Mouse (Mus musculus): ENCODE results near the gene Zfp619. TPM values are rescaled to one million over a fixed set of nuclear protein-coding genes. Genes with fewer than 3 reads are reported as not detected.

The Zfp619 gene
- 4.8 and 4.9 TPM in 2 replicates for polyA plus RNA-seq (2014; fragmentation: Nextera tagmentation; extraction: Ambion mirVana)

DNA sequence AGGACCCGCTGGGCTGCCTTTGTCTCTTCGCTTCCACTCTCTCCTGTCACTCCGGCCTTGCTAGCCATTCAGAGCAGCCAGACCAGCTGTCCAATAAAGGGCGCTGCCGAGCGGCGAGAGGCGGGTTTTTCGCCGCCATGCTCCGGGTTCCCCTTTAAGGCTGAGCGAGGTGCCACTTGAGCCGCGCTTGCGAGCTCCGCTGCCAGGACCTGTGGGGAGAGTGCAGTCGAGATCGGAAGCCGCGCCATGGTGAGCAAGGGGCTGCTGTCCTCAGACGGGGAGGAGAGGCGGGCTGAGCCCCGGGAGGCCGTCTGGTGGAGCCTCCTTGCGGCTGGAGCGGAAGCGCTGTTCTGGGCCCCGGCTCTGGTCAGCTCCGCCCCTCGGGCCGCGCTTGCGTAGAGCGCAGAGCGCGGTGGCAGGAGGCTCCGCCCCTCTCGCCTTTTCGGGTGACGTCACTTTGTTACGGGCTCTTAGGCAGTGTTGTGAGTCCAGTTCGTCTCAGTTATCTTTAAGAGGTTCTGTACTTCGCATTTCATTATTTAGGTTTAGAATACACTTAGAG, at the start of gene Zfp619:
TSS of gene Zfp619 (plus strand) at position 151 of the 562 bp plus-strand sequence.
- no peaks in the 10 kb centered on the region for H3K36me3 ChIP-seq (ENCODE audit: control insufficient read depth, insufficient read depth, low read length)
- no peaks in the 10 kb centered on the region for H3K4me1 ChIP-seq (ENCODE audit: control insufficient read depth, insufficient read depth, low read length)
- WGBS: under 1% methylated on average over 43 of the region's 43 CpGs

DNA sequence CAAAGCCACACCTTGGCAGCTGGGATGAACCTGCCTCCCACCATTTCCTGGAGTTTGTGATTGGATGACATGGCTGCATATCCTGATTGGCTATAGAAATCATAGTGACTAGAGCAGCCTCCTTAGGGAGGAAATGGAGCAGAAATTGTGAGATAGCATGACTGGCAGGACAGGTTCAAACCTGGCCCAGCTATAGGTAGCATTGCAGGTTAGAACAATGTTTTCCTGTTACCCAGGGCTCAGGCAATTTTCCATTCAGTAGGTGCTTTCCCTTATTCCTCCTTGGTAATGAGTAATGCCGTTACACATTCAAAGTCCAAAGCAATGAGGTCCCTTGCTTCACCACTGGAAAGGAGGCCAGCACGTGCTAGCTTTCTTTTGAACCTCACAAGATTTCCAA, 38.6 kb upstream of the Zfp619 start:
- ATAC-seq (no peak), DNase-seq (ENCODE audit: low spot score) (no peak)
- H3K27ac ChIP-seq (ENCODE audit: low read depth, low read length): no peak overlapping the region
- WGBS: 92% methylated on average over 2 of the region's 2 CpGs
- no peaks in the 10 kb centered on the region for H3K27me3 ChIP-seq (replicated peaks; ENCODE audit: control insufficient read depth, insufficient read depth, low read length)
- no peak overlapping the region for H3K4me2 ChIP-seq (ENCODE audit: low read length)
- no peak overlapping the region for H3K9ac ChIP-seq (ENCODE audit: low read length)
- H3K4me1 ChIP-seq (ENCODE audit: control insufficient read depth, insufficient read depth, low read length): no peaks in the 10 kb centered on the region
- H3K36me3 ChIP-seq (ENCODE audit: control insufficient read depth, insufficient read depth, low read length): peaks cover 31% of the 10 kb centered on the region
- H3K4me3 ChIP-seq (ENCODE audit: low read depth, low read length): no peak overlapping the region
- H3K9me3 ChIP-seq (replicated peaks; ENCODE audit: control insufficient read depth, low read length): peaks cover 3% of the 10 kb centered on the region; the same call in 1 of the 2 replicates

More for the DNA sequence above, at the start of gene Zfp619:
- H3K9ac ChIP-seq (ENCODE audit: low read length): peak within 1 kb of the TSS; percentile 85
- DNase-seq (ENCODE audit: low spot score): peak; percentile 97
- peak; percentile 98 for ATAC-seq
- H3K9me3 ChIP-seq (replicated peaks; ENCODE audit: control insufficient read depth, low read length): no peaks in the 10 kb centered on the region; the same call in 1 of the 2 replicates
- no peaks in the 10 kb centered on the region for H3K27me3 ChIP-seq (replicated peaks; ENCODE audit: control insufficient read depth, insufficient read depth, low read length)
- peak within 1 kb of the TSS; percentile 59 for H3K4me3 ChIP-seq (ENCODE audit: low read depth, low read length)
- peak within 1 kb of the TSS; percentile 97 for H3K27ac ChIP-seq (ENCODE audit: low read depth, low read length)
- H3K4me2 ChIP-seq (ENCODE audit: low read length): peak within 1 kb of the TSS; percentile 51

DNA sequence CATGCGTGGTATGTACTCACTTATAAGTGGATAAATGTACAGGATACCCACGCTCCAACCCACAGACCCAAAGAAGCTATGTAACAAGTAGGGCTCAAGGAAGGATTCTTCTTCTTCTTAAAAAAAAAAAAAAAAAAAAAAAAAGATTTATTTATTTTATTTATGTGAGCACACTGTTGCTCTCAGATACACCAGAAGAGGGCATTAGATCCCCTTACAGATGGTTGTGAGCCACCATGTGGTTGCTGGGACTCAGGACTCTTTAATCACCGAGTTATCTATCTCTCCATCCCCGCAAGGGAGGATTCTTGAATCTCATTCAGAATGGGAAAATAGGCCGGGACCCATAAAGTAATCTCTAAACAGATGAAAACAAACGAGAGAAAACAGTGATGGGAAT, 33.2 kb upstream of the Zfp619 start:
- 57% methylated on average over 6 of the region's 6 CpGs for WGBS

DNA sequence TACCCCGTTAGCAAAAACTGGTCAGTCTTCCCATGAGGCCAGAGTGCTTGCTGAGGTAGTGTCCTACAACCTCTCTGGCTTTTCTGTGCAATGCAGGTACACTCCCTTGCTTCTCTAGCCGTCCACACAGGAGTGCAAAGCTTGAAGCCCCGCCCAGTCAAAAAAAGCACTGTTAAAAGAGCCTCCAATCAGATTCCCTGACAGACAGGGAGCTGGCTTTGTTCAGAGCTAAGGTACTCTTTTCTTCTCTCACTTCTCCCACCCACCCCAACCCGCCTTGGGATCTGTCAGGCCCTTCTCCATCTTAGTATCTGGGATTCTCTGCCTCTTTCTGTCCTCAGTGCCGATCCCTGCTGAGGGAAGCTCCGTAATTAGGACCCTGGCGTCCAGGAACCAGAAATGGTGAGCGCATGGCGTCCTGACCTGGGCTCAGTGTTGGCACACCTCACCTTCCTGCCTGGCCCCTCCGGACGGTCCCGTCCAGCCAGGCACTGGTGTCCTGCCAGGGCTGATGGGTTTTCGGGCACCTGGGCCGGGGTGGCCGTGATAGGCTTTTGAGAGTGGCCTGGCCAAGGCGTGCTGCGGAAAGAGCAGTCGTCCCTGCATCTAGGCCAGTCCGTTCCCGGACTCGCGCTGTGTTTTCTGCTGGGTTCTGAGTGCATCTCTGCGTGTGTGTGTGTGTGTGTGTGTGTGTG, 30.3 kb upstream of the Zfp619 start:
- Histone ChIP-seq H3K4me3 (ENCODE audit: low read depth, low read length) (peak overlapping the region; percentile 48), H3K4me2 (ENCODE audit: low read length) (peak overlapping the region; percentile 63), H3K4me1 (ENCODE audit: control insufficient read depth, insufficient read depth, low read length) (no peaks in the 10 kb centered on the region), H3K36me3 (ENCODE audit: control insufficient read depth, insufficient read depth, low read length) (no peaks in the 10 kb centered on the region), H3K9ac (ENCODE audit: low read length) (peak overlapping the region; percentile 77), H3K9me3 (replicated peaks; ENCODE audit: control insufficient read depth, low read length) (no peaks in the 10 kb centered on the region), H3K27me3 (replicated peaks; ENCODE audit: control insufficient read depth, insufficient read depth, low read length) (no peaks in the 10 kb centered on the region), H3K27ac (ENCODE audit: low read depth, low read length) (no peak overlapping the region; the same call in 1 of the 2 replicates)
- DNase-seq (ENCODE audit: low spot score) (peak; percentile 77), ATAC-seq (peak; percentile 92)
- 14% methylated on average over 23 of the region's 23 CpGs for WGBS

More for the DNA sequence above, 33.2 kb upstream of the Zfp619 start:
- no peaks in the 10 kb centered on the region for H3K9me3 ChIP-seq (replicated peaks; ENCODE audit: control insufficient read depth, low read length)
- no peaks in the 10 kb centered on the region for H3K4me1 ChIP-seq (ENCODE audit: control insufficient read depth, insufficient read depth, low read length)
- ATAC-seq: no peak
- DNase-seq (ENCODE audit: low spot score): peak; percentile 18
- no peak overlapping the region for H3K4me3 ChIP-seq (ENCODE audit: low read depth, low read length)
- H3K9ac ChIP-seq (ENCODE audit: low read length): no peak overlapping the region
- H3K27me3 ChIP-seq (replicated peaks; ENCODE audit: control insufficient read depth, insufficient read depth, low read length): no peaks in the 10 kb centered on the region
- H3K36me3 ChIP-seq (ENCODE audit: control insufficient read depth, insufficient read depth, low read length): no peaks in the 10 kb centered on the region
- H3K27ac ChIP-seq (ENCODE audit: low read depth, low read length): no peak overlapping the region
- H3K4me2 ChIP-seq (ENCODE audit: low read length): no peak overlapping the region

DNA sequence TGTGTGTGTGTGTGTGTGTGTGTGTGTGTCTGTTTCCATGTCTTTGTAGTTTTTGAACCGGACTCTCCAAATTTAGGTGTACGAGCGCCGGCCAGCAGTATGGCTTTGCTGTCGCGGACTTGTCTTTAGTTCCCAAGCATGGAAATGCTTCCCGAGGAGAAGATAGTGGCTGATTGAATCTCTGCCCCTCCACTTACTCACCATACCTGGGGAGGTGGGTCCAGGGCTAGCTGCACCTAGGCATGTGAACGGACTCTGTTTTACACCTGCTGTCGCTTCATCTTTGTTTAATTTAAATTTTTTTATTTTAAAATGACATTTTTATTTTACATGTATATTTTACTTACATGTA, 29.7 kb upstream of the Zfp619 start:
- WGBS: 31% methylated on average over 9 of the region's 9 CpGs
- DNase-seq (ENCODE audit: low spot score): no peak
- H3K27ac ChIP-seq (ENCODE audit: low read depth, low read length): no peak overlapping the region

DNA sequence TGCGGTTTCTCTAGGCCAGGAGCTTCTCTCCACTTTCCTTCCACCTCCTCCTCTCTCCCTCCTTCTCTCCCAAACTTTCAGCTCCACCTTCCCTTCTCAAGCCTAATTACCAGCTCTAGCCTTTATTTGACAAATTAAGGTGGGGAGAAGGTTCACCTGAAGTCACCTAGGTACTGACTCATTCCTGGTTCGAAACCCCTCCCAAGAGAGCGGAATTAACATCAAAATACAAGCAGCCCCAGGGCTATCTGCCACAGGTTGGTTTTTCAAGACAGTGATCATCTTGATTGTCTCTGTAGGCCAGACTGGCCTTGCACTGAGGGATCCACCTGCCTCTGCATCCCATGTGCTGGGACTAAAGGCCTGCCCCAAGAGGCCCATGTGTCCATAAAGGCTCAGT, 22.9 kb upstream of the Zfp619 start:
- Histone ChIP-seq H3K9me3 (replicated peaks; ENCODE audit: control insufficient read depth, low read length) (peaks cover 8% of the 10 kb centered on the region; the same call in 1 of the 2 replicates), H3K36me3 (ENCODE audit: control insufficient read depth, insufficient read depth, low read length) (peaks cover 33% of the 10 kb centered on the region), H3K27ac (ENCODE audit: low read depth, low read length) (no peak overlapping the region), H3K9ac (ENCODE audit: low read length) (no peak overlapping the region), H3K4me2 (ENCODE audit: low read length) (no peak overlapping the region), H3K27me3 (replicated peaks; ENCODE audit: control insufficient read depth, insufficient read depth, low read length) (no peaks in the 10 kb centered on the region), H3K4me3 (ENCODE audit: low read depth, low read length) (no peak overlapping the region), H3K4me1 (ENCODE audit: control insufficient read depth, insufficient read depth, low read length) (no peaks in the 10 kb centered on the region)
- 91% methylated on average over 3 of the region's 3 CpGs for WGBS
- no peak for ATAC-seq
- DNase-seq (ENCODE audit: low spot score): no peak

More for the DNA sequence above, 29.7 kb upstream of the Zfp619 start:
- Histone ChIP-seq H3K9me3 (replicated peaks; ENCODE audit: control insufficient read depth, low read length) (no peaks in the 10 kb centered on the region), H3K27me3 (replicated peaks; ENCODE audit: control insufficient read depth, insufficient read depth, low read length) (no peaks in the 10 kb centered on the region), H3K9ac (ENCODE audit: low read length) (peak overlapping the region; percentile 77), H3K4me2 (ENCODE audit: low read length) (peak overlapping the region; percentile 63), H3K4me3 (ENCODE audit: low read depth, low read length) (peak overlapping the region; percentile 48), H3K36me3 (ENCODE audit: control insufficient read depth, insufficient read depth, low read length) (no peaks in the 10 kb centered on the region), H3K4me1 (ENCODE audit: control insufficient read depth, insufficient read depth, low read length) (no peaks in the 10 kb centered on the region)
- peak; percentile 43; the same call in 1 of the 2 replicates for ATAC-seq

DNA sequence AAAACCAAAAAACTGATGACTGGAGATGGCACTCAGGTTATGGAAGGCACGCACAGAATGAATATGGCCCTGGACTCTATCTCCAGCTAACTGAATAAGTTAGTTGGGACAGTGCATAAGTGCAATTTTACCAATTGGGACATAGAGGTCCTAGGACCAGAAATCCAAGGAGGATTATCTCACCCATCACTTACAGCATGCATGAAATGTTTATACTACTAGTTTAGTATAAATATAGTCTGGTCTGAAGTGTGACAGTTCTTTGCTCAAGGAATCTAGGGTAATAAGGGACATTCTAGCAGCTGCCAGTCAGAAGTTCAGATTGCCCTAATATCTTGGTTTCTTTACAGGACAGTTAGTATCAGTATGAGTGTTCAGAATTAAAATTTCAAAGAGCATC, 13.5 kb upstream of the Zfp619 start:
- Histone ChIP-seq H3K4me3 (ENCODE audit: low read depth, low read length) (no peak overlapping the region), H3K9me3 (replicated peaks; ENCODE audit: control insufficient read depth, low read length) (peaks cover 4% of the 10 kb centered on the region; the same call in 1 of the 2 replicates), H3K4me2 (ENCODE audit: low read length) (no peak overlapping the region), H3K36me3 (ENCODE audit: control insufficient read depth, insufficient read depth, low read length) (0 out of 2 replicates have a peak, but pooled peaks cover 9% of the 10 kb centered on the region), H3K27me3 (replicated peaks; ENCODE audit: control insufficient read depth, insufficient read depth, low read length) (no peaks in the 10 kb centered on the region), H3K4me1 (ENCODE audit: control insufficient read depth, insufficient read depth, low read length) (no peaks in the 10 kb centered on the region), H3K9ac (ENCODE audit: low read length) (no peak overlapping the region), H3K27ac (ENCODE audit: low read depth, low read length) (no peak overlapping the region)
- ATAC-seq (no peak), DNase-seq (ENCODE audit: low spot score) (no peak)
- 94% methylated on average over 1 of the region's 1 CpGs for WGBS

DNA sequence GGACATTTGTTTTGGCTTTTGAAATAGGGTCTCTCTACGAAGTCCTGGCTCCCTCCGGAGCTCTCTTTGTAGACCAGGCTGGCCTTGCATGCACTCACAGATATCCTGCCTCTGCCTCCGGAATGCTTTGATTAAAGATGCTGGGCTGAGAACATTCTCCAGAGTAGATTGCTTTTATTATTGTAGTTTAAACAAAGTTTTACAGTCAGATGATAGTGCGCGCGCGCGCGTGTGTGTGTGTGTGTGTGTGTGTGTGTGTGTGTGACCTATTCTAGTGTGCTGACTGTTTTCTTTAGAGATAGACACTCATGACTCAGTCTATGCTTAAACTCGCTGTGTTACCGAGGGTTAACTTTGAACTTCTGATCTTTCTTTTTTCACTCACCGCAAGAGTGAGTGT, 796 bp downstream of the Zfp619 start:
- DNase-seq (ENCODE audit: low spot score): peak; percentile 21
- H3K4me1 ChIP-seq (ENCODE audit: control insufficient read depth, insufficient read depth, low read length): no peaks in the 10 kb centered on the region
- peak overlapping the region; percentile 51 for H3K4me2 ChIP-seq (ENCODE audit: low read length)
- H3K27me3 ChIP-seq (replicated peaks; ENCODE audit: control insufficient read depth, insufficient read depth, low read length): no peaks in the 10 kb centered on the region
- H3K27ac ChIP-seq (ENCODE audit: low read depth, low read length): no peak overlapping the region
- 86% methylated on average over 12 of the region's 12 CpGs for WGBS
- ATAC-seq: peak; percentile 22
- no peaks in the 10 kb centered on the region; the same call in 1 of the 2 replicates for H3K9me3 ChIP-seq (replicated peaks; ENCODE audit: control insufficient read depth, low read length)
- no peaks in the 10 kb centered on the region for H3K36me3 ChIP-seq (ENCODE audit: control insufficient read depth, insufficient read depth, low read length)
- H3K9ac ChIP-seq (ENCODE audit: low read length): no peak overlapping the region
- H3K4me3 ChIP-seq (ENCODE audit: low read depth, low read length): peak overlapping the region; percentile 59
